Mouse (Mus musculus) intestine, embryonic 16.5 days (tissue): ENCODE results near the gene Akap17b. TPM values are rescaled to one million over a fixed set of nuclear protein-coding genes. Genes with fewer than 3 reads are reported as not detected.
A peak's percentile ranks its signal among the peaks of the same experiment; 100 is the strongest.

Experiments used
- ATAC-seq: fragments of 200-750 bp; cut with Nextera tagmentation; 2 replicates; pipeline ENCODE4 v1.8.0; 2017; ENCODE audit warnings: moderate TSS enrichment, moderate library complexity
- H3K27ac ChIP-seq: fragments of 300-500 bp; sonication (generic); 2 replicates; pipeline ENCODE4 v1.5.1; 2014; ENCODE audit warnings: mild to moderate bottlenecking, low read length
- H3K27me3 ChIP-seq: fragments of 300-500 bp; sonication (generic); replicated peaks from 2 replicates; pipeline ENCODE4 v1.6.1; 2014; ENCODE audit warnings: low read length, control low read depth, mixed read lengths; ENCODE audit not compliant: control insufficient read depth, insufficient read depth
- H3K36me3 ChIP-seq: fragments of 300-500 bp; sonication (generic); 2 replicates; pipeline ENCODE4 v1.6.1; 2014; ENCODE audit warnings: low read length, control low read depth; ENCODE audit not compliant: control insufficient read depth, insufficient read depth
- H3K4me1 ChIP-seq: fragments of 300-500 bp; sonication (generic); 2 replicates; pipeline ENCODE4 v1.6.1; 2014; ENCODE audit warnings: low read length, control low read depth, mixed read lengths; ENCODE audit not compliant: control insufficient read depth, insufficient read depth
- H3K4me2 ChIP-seq: fragments of 300-500 bp; sonication (generic); 2 replicates; pipeline ENCODE4 v1.6.1; 2014; ENCODE audit warnings: low read depth, low read length, control low read depth
- H3K4me3 ChIP-seq: fragments of 300-500 bp; sonication (generic); 2 replicates; pipeline ENCODE4 v1.5.1; 2014; ENCODE audit warnings: mild to moderate bottlenecking, low read length
- H3K9ac ChIP-seq: fragments of 300-500 bp; sonication (generic); 2 replicates; pipeline ENCODE4 v1.6.1; 2014; ENCODE audit warnings: low read depth, low read length
- H3K9me3 ChIP-seq: fragments of 300-500 bp; sonication (generic); 2 replicates; pipeline ENCODE4 v1.6.1; 2016; ENCODE audit warnings: low read length, control low read depth; ENCODE audit not compliant: control insufficient read depth
- WGBS: fragments of 180-500 bp; shearing (Covaris S2); extraction: QIAGEN DNeasy Blood & Tissue Kit; methylation state at CpG from one replicate; pipeline ENCODE4 v1.1.7; 2014; 5-methylcytosine and 5-hydroxymethylcytosine counted together
- polyA plus RNA-seq: library from polyadenylated mRNA; unstranded; fragments of >200 nt; fragmentation: Nextera tagmentation; extraction: Ambion mirVana; gene quantifications from 2 replicates; pipeline ENCODE4 v1.2.1, GENCODE M21; 2015

Gene Akap17b
- polyA plus RNA-seq, 1 experiment from 2014 or later: 2.1 TPM

- ATAC-seq: peak; percentile 74; the same call in 1 of the 2 replicates
- H3K4me1 ChIP-seq: no peaks in the 10 kb centered on the region
- no peak overlapping the region for H3K4me3 ChIP-seq
- no peak overlapping the region for H3K27ac ChIP-seq
- no peak overlapping the region for H3K4me2 ChIP-seq
- H3K9me3 ChIP-seq: no peaks in the 10 kb centered on the region
- no peaks in the 10 kb centered on the region for H3K36me3 ChIP-seq
- WGBS: 55% methylated on average over 4 of the region's 4 CpGs
- H3K9ac ChIP-seq: no peak overlapping the region
- no peaks in the 10 kb centered on the region for H3K27me3 ChIP-seq
These were observed 53.7 kb downstream of the Akap17b start for GRCm38 (mm10) chrX:36591539-36591938.

GRCm38 (mm10) chrX:36591120-36591519 is 54.1 kb downstream of the Akap17b start:
- 36% methylated on average over 1 of the region's 1 CpGs for WGBS

GRCm38 (mm10) chrX:36590266-36590665 is 54.9 kb downstream of the Akap17b start:
- ATAC-seq: no peak
- H3K9ac ChIP-seq: no peak overlapping the region
- no peaks in the 10 kb centered on the region for H3K9me3 ChIP-seq
- H3K4me3 ChIP-seq: no peak overlapping the region
- 84% methylated on average over 7 of the region's 7 CpGs for WGBS
- no peak overlapping the region for H3K27ac ChIP-seq
- no peaks in the 10 kb centered on the region for H3K4me1 ChIP-seq
- H3K27me3 ChIP-seq: no peaks in the 10 kb centered on the region
- no peak overlapping the region for H3K4me2 ChIP-seq
- H3K36me3 ChIP-seq: no peaks in the 10 kb centered on the region

More at GRCm38 (mm10) chrX:36591120-36591519, 54.1 kb downstream of the Akap17b start:
- H3K27ac ChIP-seq: no peak overlapping the region
- ATAC-seq: no peak
- H3K4me3 ChIP-seq: no peak overlapping the region
- H3K9me3 ChIP-seq: no peaks in the 10 kb centered on the region
- no peaks in the 10 kb centered on the region for H3K36me3 ChIP-seq
- no peaks in the 10 kb centered on the region for H3K4me1 ChIP-seq
- H3K4me2 ChIP-seq: no peak overlapping the region
- no peak overlapping the region for H3K9ac ChIP-seq
- no peaks in the 10 kb centered on the region for H3K27me3 ChIP-seq

DNA sequence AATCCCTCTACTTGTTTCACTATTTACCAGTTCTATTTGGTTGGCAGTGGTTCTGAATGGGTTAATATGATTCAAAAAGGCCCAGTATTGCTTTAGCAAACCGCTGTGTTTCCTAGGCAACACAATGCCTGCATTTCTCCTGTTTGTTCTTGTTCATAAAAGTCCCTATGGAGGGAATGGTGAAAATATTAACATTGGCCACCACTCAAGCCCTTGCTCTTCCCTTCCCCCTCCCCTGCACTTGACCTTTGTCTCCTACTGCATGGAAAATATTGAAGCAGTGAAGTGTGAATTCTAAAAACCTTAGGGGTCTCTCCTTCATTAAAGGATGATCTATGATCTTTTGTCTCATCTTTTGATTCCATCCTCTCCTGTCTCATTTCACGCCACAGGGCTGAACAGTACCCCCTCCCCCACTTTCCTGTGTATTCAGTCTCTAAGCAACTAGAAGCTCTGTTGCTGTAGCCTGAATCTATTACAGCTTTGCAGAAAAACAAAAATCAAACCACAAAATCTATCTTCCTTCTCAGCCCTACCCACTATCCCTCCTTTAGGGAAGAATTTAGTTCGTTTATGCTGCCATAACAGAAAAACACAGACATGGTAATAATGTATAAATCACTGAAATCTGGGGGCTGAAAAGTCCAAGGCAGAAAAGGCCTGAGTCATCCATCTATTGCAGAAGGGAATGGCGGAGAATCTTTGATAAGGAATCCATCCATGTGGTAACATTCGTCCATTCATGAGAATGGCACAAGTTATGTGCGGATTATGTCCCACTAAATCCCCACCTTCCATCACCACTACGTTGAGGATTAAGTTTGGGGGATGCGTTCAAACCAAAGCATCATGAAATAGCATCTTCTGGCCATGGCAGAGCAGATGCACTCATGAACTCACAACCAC is 57.6 kb downstream of the Akap17b start:
- Histone ChIP-seq H3K4me3 (no peak overlapping the region), H3K4me1 (no peaks in the 10 kb centered on the region), H3K27me3 (no peaks in the 10 kb centered on the region), H3K9ac (no peak overlapping the region), H3K9me3 (no peaks in the 10 kb centered on the region), H3K27ac (no peak overlapping the region), H3K4me2 (no peak overlapping the region), H3K36me3 (no peaks in the 10 kb centered on the region)
- no peak for ATAC-seq
- 66% methylated on average over 8 of the region's 8 CpGs for WGBS

DNA sequence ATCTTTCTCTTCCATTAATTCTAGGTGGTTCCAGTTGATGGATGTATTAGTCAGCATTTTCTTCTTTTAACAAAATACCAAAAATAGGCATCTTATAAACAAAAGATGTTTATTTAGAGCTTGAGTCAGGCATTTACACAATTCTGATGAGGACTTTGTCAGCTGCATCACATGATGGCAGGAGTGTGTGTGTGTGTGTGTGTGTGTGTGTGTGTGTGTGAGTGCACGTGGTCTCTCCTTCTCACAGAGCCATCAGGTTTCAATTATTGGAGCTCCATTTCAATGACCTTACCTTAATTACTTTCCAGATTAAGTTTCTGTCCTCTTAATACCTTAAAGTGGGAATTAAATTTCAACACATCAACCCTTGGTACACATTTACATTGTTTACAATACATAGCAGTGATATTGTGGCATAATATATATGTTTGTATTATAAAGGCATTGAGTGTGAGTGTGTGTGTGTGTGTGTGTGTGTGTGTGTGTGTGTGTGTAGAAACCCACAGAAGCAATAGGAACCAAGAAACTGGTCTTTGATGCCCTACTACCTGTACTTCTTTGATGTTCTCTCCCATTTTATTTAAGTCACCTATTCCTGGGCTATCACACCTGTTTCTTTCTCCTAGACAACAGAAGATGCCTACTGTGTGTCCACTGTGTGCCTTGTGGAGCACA is 58.4 kb downstream of the Akap17b start:
- H3K9ac ChIP-seq: no peak overlapping the region
- no peaks in the 10 kb centered on the region for H3K9me3 ChIP-seq
- no peak overlapping the region for H3K4me3 ChIP-seq
- 69% methylated on average over 1 of the region's 1 CpGs for WGBS
- ATAC-seq: no peak
- no peaks in the 10 kb centered on the region for H3K36me3 ChIP-seq
- H3K27ac ChIP-seq: no peak overlapping the region
- no peaks in the 10 kb centered on the region for H3K27me3 ChIP-seq
- H3K4me1 ChIP-seq: no peaks in the 10 kb centered on the region
- no peak overlapping the region for H3K4me2 ChIP-seq

- no peaks in the 10 kb centered on the region for H3K36me3 ChIP-seq
- ATAC-seq: no peak
- H3K4me1 ChIP-seq: no peaks in the 10 kb centered on the region
- H3K9ac ChIP-seq: no peak overlapping the region
- H3K27me3 ChIP-seq: no peaks in the 10 kb centered on the region
- no peak overlapping the region for H3K27ac ChIP-seq
- H3K4me2 ChIP-seq: no peak overlapping the region
- H3K4me3 ChIP-seq: no peak overlapping the region
- H3K9me3 ChIP-seq: no peaks in the 10 kb centered on the region
- 29% methylated on average over 3 of the region's 3 CpGs for WGBS
These were observed 83.1 kb downstream of the Akap17b start for GRCm38 (mm10) chrX:36562079-36562478.

- H3K4me1 ChIP-seq: no peaks in the 10 kb centered on the region
- H3K9me3 ChIP-seq: no peaks in the 10 kb centered on the region
- H3K4me2 ChIP-seq: no peak overlapping the region
- no peaks in the 10 kb centered on the region for H3K27me3 ChIP-seq
- ATAC-seq: no peak
- H3K36me3 ChIP-seq: no peaks in the 10 kb centered on the region
- WGBS: 10% methylated on average over 7 of the region's 7 CpGs
- H3K27ac ChIP-seq: no peak overlapping the region
- H3K9ac ChIP-seq: no peak overlapping the region
- H3K4me3 ChIP-seq: no peak overlapping the region
These were observed 83.5 kb downstream of the Akap17b start for GRCm38 (mm10) chrX:36561650-36562049.

- ATAC-seq: no peak
- no peaks in the 10 kb centered on the region for H3K9me3 ChIP-seq
- no peaks in the 10 kb centered on the region for H3K27me3 ChIP-seq
- no peak overlapping the region for H3K4me2 ChIP-seq
- no peaks in the 10 kb centered on the region for H3K36me3 ChIP-seq
- no peak overlapping the region for H3K27ac ChIP-seq
- no peak overlapping the region for H3K4me3 ChIP-seq
- H3K4me1 ChIP-seq: no peaks in the 10 kb centered on the region
- WGBS: 75% methylated on average over 4 of the region's 4 CpGs
- H3K9ac ChIP-seq: no peak overlapping the region
These were observed 85.0 kb downstream of the Akap17b start for GRCm38 (mm10) chrX:36560170-36560569.
